Mouse (Mus musculus): Measurements from ENCODE around the gene Faim. TPM values are rescaled to one million over a fixed set of nuclear protein-coding genes. Genes with fewer than 3 reads are reported as not detected.

Faim gene
- polyA plus RNA-seq, 1 experiment from 2014 or later = 35.3 TPM

DNA sequence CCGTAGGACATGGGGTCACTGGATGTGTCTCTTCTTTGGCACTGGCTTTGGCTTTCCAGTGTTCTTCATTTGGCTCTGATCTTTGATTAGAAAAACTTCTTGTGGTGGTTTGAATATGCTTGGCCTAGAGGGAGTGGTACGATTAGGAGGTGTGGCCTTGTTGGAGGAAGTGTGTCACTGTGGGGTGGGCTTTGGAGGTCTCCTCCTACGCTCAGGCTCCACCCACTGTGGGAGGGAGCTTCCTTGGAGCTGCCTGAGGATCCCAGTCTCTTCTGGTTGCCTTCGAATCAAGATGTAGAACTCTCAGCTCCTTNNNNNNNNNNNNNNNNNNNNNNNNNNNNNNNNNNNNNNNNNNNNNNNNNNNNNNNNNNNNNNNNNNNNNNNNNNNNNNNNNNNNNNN lies 35.6 kb downstream of the Faim start:
- Histone ChIP-seq H3K4me3 (ENCODE audit: low read depth, low read length) (no peak overlapping the region), H3K27me3 (replicated peaks; ENCODE audit: insufficient read depth, low read length) (no peaks in the 10 kb centered on the region), H3K27ac (ENCODE audit: low read length) (no peak overlapping the region), H3K4me1 (ENCODE audit: insufficient read depth, low read depth, low read length) (no peaks in the 10 kb centered on the region), H3K9ac (replicated peaks; ENCODE audit: low read depth) (no peak overlapping the region), H3K9me3 (ENCODE audit: low read length) (no peaks in the 10 kb centered on the region), H3K4me2 (replicated peaks; ENCODE audit: low read depth, low read length) (no peak overlapping the region), H3K36me3 (ENCODE audit: insufficient read depth, low read length) (no peaks in the 10 kb centered on the region)
- no peak for DNase-seq (ENCODE audit: low spot score)
- no peak for ATAC-seq
- WGBS = 75% methylated on average over 4 of the region's 4 CpGs
- TF ChIP-seq CTCF (IDR thresholded peaks at IDR 0.05) (no peak), EP300 (IDR thresholded peaks at IDR 0.05) (no peak)

GRCm38 (mm10) chr9:99032031-99032430 lies 45.9 kb downstream of the Faim start:
- Histone ChIP-seq H3K9me3 (ENCODE audit: low read length) (no peaks in the 10 kb centered on the region), H3K27ac (ENCODE audit: low read length) (no peak overlapping the region), H3K27me3 (replicated peaks; ENCODE audit: insufficient read depth, low read length) (no peaks in the 10 kb centered on the region), H3K4me3 (ENCODE audit: low read depth, low read length) (no peak overlapping the region), H3K4me1 (ENCODE audit: insufficient read depth, low read depth, low read length) (no peaks in the 10 kb centered on the region), H3K36me3 (ENCODE audit: insufficient read depth, low read length) (no peaks in the 10 kb centered on the region), H3K9ac (replicated peaks; ENCODE audit: low read depth) (no peak overlapping the region), H3K4me2 (replicated peaks; ENCODE audit: low read depth, low read length) (no peak overlapping the region)
- ATAC-seq (no peak), DNase-seq (ENCODE audit: low spot score) (no peak)
- WGBS = 69% methylated on average over 8 of the region's 8 CpGs
- TF ChIP-seq CTCF (IDR thresholded peaks at IDR 0.05) (no peak), EP300 (IDR thresholded peaks at IDR 0.05) (no peak)

- ATAC-seq = no peak
- no peaks in the 10 kb centered on the region for H3K27me3 ChIP-seq (replicated peaks; ENCODE audit: insufficient read depth, low read length)
- H3K4me3 ChIP-seq (ENCODE audit: low read depth, low read length) = no peak overlapping the region
- TF ChIP-seq CTCF (IDR thresholded peaks at IDR 0.05) = no peak
- no peak for TF ChIP-seq EP300 (IDR thresholded peaks at IDR 0.05)
- DNase-seq (ENCODE audit: low spot score) = no peak
- 81% methylated on average over 8 of the region's 8 CpGs for WGBS
- no peak overlapping the region for H3K9ac ChIP-seq (replicated peaks; ENCODE audit: low read depth)
- H3K4me1 ChIP-seq (ENCODE audit: insufficient read depth, low read depth, low read length) = no peaks in the 10 kb centered on the region
- H3K36me3 ChIP-seq (ENCODE audit: insufficient read depth, low read length) = no peaks in the 10 kb centered on the region
- no peak overlapping the region for H3K4me2 ChIP-seq (replicated peaks; ENCODE audit: low read depth, low read length)
- H3K9me3 ChIP-seq (ENCODE audit: low read length) = no peaks in the 10 kb centered on the region
- no peak overlapping the region for H3K27ac ChIP-seq (ENCODE audit: low read length)
These were observed 47.9 kb downstream of the Faim start for GRCm38 (mm10) chr9:99034111-99034510.

GRCm38 (mm10) chr9:99035575-99035974 lies 49.4 kb downstream of the Faim start, which contains the start of gene Gm1123:
Gene Gm1123 (minus strand): TSS chr9:99035715.
- DNase-seq (ENCODE audit: low spot score) = no peak
- Histone ChIP-seq H3K27me3 (replicated peaks; ENCODE audit: insufficient read depth, low read length) (no peaks in the 10 kb centered on the region), H3K9ac (replicated peaks; ENCODE audit: low read depth) (no peak within 1 kb of the TSS), H3K4me3 (ENCODE audit: low read depth, low read length) (no peak within 1 kb of the TSS), H3K4me1 (ENCODE audit: insufficient read depth, low read depth, low read length) (no peaks in the 10 kb centered on the region), H3K27ac (ENCODE audit: low read length) (no peak within 1 kb of the TSS), H3K9me3 (ENCODE audit: low read length) (no peaks in the 10 kb centered on the region), H3K36me3 (ENCODE audit: insufficient read depth, low read length) (peaks cover 3% of the 10 kb centered on the region; the same call in 1 of the 2 replicates), H3K4me2 (replicated peaks; ENCODE audit: low read depth, low read length) (no peak within 1 kb of the TSS)
- 67% methylated on average over 11 of the region's 12 CpGs for WGBS
- ATAC-seq = no peak
- TF ChIP-seq EP300 (IDR thresholded peaks at IDR 0.05) (no peak), CTCF (IDR thresholded peaks at IDR 0.05) (no peak)

DNA sequence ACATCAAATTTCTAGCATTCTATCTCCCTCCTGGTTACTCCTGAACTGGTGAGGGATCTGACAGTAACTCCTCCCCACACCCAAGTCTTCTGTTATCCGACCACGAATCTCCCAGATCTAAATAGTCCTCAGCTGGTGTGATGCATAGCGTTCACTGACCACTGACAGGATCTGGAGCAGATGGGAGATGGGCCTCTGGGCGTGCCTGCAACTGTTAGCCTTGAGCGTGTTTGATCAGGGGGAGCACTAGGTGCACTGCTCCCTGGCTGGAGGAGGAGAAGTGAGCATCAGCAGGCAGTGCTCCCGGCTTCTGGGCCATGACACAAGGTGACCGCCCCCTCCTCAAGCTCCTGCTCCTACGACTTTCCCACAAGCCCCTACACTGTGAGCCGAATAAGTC lies 55.8 kb downstream of the Faim start:
- ATAC-seq (no peak), DNase-seq (ENCODE audit: low spot score) (no peak)
- 63% methylated on average over 9 of the region's 9 CpGs for WGBS
- TF ChIP-seq CTCF (IDR thresholded peaks at IDR 0.05) (no peak), EP300 (IDR thresholded peaks at IDR 0.05) (no peak)
- no peak overlapping the region for H3K9ac ChIP-seq (replicated peaks; ENCODE audit: low read depth)
- no peak overlapping the region for H3K4me3 ChIP-seq (ENCODE audit: low read depth, low read length)
- no peak overlapping the region for H3K27ac ChIP-seq (ENCODE audit: low read length)
- no peaks in the 10 kb centered on the region for H3K27me3 ChIP-seq (replicated peaks; ENCODE audit: insufficient read depth, low read length)
- no peak overlapping the region for H3K4me2 ChIP-seq (replicated peaks; ENCODE audit: low read depth, low read length)
- no peaks in the 10 kb centered on the region for H3K4me1 ChIP-seq (ENCODE audit: insufficient read depth, low read depth, low read length)
- H3K36me3 ChIP-seq (ENCODE audit: insufficient read depth, low read length) = peaks cover 3% of the 10 kb centered on the region; the same call in 1 of the 2 replicates
- no peaks in the 10 kb centered on the region for H3K9me3 ChIP-seq (ENCODE audit: low read length)

- no peak overlapping the region for H3K27ac ChIP-seq (ENCODE audit: low read length)
- H3K4me1 ChIP-seq (ENCODE audit: insufficient read depth, low read depth, low read length) = no peaks in the 10 kb centered on the region
- TF ChIP-seq CTCF (IDR thresholded peaks at IDR 0.05) (no peak), EP300 (IDR thresholded peaks at IDR 0.05) (no peak)
- H3K36me3 ChIP-seq (ENCODE audit: insufficient read depth, low read length) = peaks cover 3% of the 10 kb centered on the region; the same call in 1 of the 2 replicates
- no peak for ATAC-seq
- no peaks in the 10 kb centered on the region for H3K27me3 ChIP-seq (replicated peaks; ENCODE audit: insufficient read depth, low read length)
- no peak for DNase-seq (ENCODE audit: low spot score)
- H3K9me3 ChIP-seq (ENCODE audit: low read length) = no peaks in the 10 kb centered on the region
- H3K9ac ChIP-seq (replicated peaks; ENCODE audit: low read depth) = no peak overlapping the region
- 86% methylated on average over 4 of the region's 4 CpGs for WGBS
- H3K4me3 ChIP-seq (ENCODE audit: low read depth, low read length) = no peak overlapping the region
- no peak overlapping the region for H3K4me2 ChIP-seq (replicated peaks; ENCODE audit: low read depth, low read length)
These were observed 56.5 kb downstream of the Faim start for GRCm38 (mm10) chr9:99042641-99043040.

GRCm38 (mm10) chr9:99044761-99045160 lies 58.6 kb downstream of the Faim start:
- H3K36me3 ChIP-seq (ENCODE audit: insufficient read depth, low read length) = peaks cover 2% of the 10 kb centered on the region; the same call in 1 of the 2 replicates
- WGBS = 82% methylated on average over 8 of the region's 8 CpGs
- H3K4me1 ChIP-seq (ENCODE audit: insufficient read depth, low read depth, low read length) = no peaks in the 10 kb centered on the region
- ATAC-seq (no peak), DNase-seq (ENCODE audit: low spot score) (no peak)
- no peaks in the 10 kb centered on the region for H3K27me3 ChIP-seq (replicated peaks; ENCODE audit: insufficient read depth, low read length)
- H3K4me3 ChIP-seq (ENCODE audit: low read depth, low read length) = no peak overlapping the region
- no peak for TF ChIP-seq EP300 (IDR thresholded peaks at IDR 0.05)
- TF ChIP-seq CTCF (IDR thresholded peaks at IDR 0.05) = no peak
- no peak overlapping the region for H3K9ac ChIP-seq (replicated peaks; ENCODE audit: low read depth)
- no peak overlapping the region for H3K27ac ChIP-seq (ENCODE audit: low read length)
- H3K4me2 ChIP-seq (replicated peaks; ENCODE audit: low read depth, low read length) = no peak overlapping the region
- H3K9me3 ChIP-seq (ENCODE audit: low read length) = no peaks in the 10 kb centered on the region

Data from lung, postnatal 0 days (tissue).